Mouse (Mus musculus) limb, embryonic 14.5 days (tissue): ENCODE data around the gene Tpcn2. TPM values are rescaled to one million over a fixed set of nuclear protein-coding genes. Genes with fewer than 3 reads are reported as not detected.

Source experiments
- ATAC-seq: fragments of 200-750 bp; cut with Nextera tagmentation; 2 replicates; pipeline ENCODE4 v1.8.0; 2017; ENCODE audit warnings: low read depth, moderate number of reproducible peaks, moderate TSS enrichment; ENCODE audit not compliant: low FRiP score
- DNase-seq: peaks from one replicate; pipeline ENCODE4 v3.0.0-alpha.2; 2015; ENCODE audit warnings: low spot score
- H3K27ac ChIP-seq: fragments of 300-500 bp; sonication (generic); replicated peaks from 2 replicates; pipeline ENCODE4 v1.5.1; 2014; ENCODE audit warnings: low read depth, mild to moderate bottlenecking, low read length, moderate library complexity, mixed read lengths
- H3K27me3 ChIP-seq: fragments of 300-500 bp; sonication (generic); 2 replicates; pipeline ENCODE4 v1.6.1; 2014; ENCODE audit warnings: low read length, mixed read lengths; ENCODE audit not compliant: control insufficient read depth, insufficient read depth
- H3K36me3 ChIP-seq: fragments of 300-500 bp; sonication (generic); 2 replicates; pipeline ENCODE4 v1.6.1; 2014; ENCODE audit warnings: mild to moderate bottlenecking, low read length, moderate library complexity, mixed read lengths; ENCODE audit not compliant: control insufficient read depth, insufficient read depth
- H3K4me1 ChIP-seq: fragments of 300-500 bp; sonication (generic); 2 replicates; pipeline ENCODE4 v1.6.1; 2014; ENCODE audit warnings: antibody characterized with exemption, low read length, mixed read lengths; ENCODE audit not compliant: control insufficient read depth, insufficient read depth
- H3K4me2 ChIP-seq: fragments of 300-500 bp; sonication (generic); replicated peaks from 2 replicates; pipeline ENCODE4 v1.6.1; 2014; ENCODE audit warnings: low read depth, mild to moderate bottlenecking, low read length, moderate library complexity; ENCODE audit not compliant: severe bottlenecking
- H3K4me3 ChIP-seq: fragments of 300-500 bp; sonication (generic); replicated peaks from 2 replicates; pipeline ENCODE4 v1.5.1; 2014; ENCODE audit warnings: low read length
- H3K9ac ChIP-seq: fragments of 300-500 bp; sonication (generic); 2 replicates; pipeline ENCODE4 v1.6.1; 2014; ENCODE audit warnings: mild to moderate bottlenecking, low read depth, low read length, moderate library complexity; ENCODE audit not compliant: severe bottlenecking
- H3K9me3 ChIP-seq: fragments of 300-500 bp; sonication (generic); 2 replicates; pipeline ENCODE4 v1.6.1; 2016; ENCODE audit warnings: low read length; ENCODE audit not compliant: control insufficient read depth
- POLR2A ChIP-seq: fragments of 200-500 bp; IDR thresholded peaks from 2 replicates; pipeline ENCODE4 v1.8.0; 2012; ENCODE audit warnings: inconsistent platforms, mild to moderate bottlenecking, moderate library complexity, borderline replicate concordance; ENCODE audit not compliant: insufficient read depth, insufficient read length; ENCODE audit errors: extremely low read depth
- WGBS: fragments of 180-500 bp; shearing (Covaris S2); extraction: QIAGEN DNeasy Blood & Tissue Kit; methylation state at CpG from one replicate; pipeline ENCODE4 v1.1.7; 2014; 5-methylcytosine and 5-hydroxymethylcytosine counted together
- polyA plus RNA-seq, 2 experiments: library from polyadenylated mRNA; depleted of rRNA in 1 of 2; stranded (reverse) in 1 of 2; unstranded in 1 of 2; fragments of >200 nt; fragmentation: Nextera tagmentation in 1 of 2; extraction: Ambion mirVana in 1 of 2; gene quantifications; 2 replicates each; pipeline versions ENCODE4 v1.2.1 to v1.2.3; 2012 to 2014

Tpcn2 gene
- 44.0 and 59.1 TPM in 2 replicates for polyA plus RNA-seq (2012; rRNA removed)
- 4.7 and 5.1 TPM in 2 replicates for polyA plus RNA-seq (2014; fragmentation: Nextera tagmentation; extraction: Ambion mirVana)

DNA sequence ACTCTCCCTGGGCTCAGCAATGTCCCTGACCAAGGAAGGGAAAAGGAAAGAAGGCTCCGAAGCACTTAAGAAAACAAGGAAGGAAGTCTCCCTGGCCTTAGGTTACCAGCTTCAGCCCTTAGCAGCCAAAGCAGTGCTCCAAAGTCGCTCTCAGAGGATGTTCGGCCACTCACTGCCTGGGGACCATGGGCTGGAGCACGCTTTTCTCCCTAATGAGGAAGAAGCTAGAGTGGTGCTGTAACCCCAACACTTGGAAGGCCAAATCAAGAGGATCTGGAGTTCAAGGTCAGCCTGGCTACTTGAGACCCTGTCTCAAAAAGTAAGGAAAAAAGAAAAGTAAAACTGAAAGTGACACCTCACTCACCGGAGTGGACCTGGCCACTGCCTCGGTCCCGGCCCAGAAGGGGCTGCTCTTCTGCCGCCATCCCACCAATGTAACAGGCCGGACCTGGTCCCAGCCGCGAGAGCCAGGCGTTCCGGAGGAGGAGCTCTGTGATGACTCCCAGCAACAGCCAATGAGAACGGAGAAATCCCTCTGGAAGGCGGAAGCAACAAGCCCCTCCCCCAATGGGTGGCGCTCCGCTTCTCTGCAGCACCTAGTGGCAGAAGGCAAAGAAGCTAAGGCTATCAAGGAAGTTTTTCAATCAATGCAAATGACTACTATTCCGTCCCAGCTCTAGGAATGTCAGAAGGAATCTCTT, at the start of gene Tpcn2:
TSS of gene Tpcn2 (minus strand) at position 525 of the 701 bp plus-strand sequence.
- Histone ChIP-seq H3K27me3 (no peaks in the 10 kb centered on the region), H3K4me3 (peak within 1 kb of the TSS; percentile 56), H3K9ac (peak within 1 kb of the TSS; percentile 65), H3K27ac (no peak within 1 kb of the TSS), H3K4me2 (peak within 1 kb of the TSS; percentile 69), H3K4me1 (peaks cover 17% of the 10 kb centered on the region), H3K36me3 (peaks cover 6% of the 10 kb centered on the region), H3K9me3 (no peaks in the 10 kb centered on the region)
- peak; percentile 98 for DNase-seq
- WGBS, result 2% methylated on average over 18 of the region's 18 CpGs
- TF ChIP-seq POLR2A, result peak; percentile 78; the same call in 1 of the 2 replicates
- ATAC-seq, result peak; percentile 98

- H3K36me3 ChIP-seq, result no peaks in the 10 kb centered on the region
- no peaks in the 10 kb centered on the region for H3K27me3 ChIP-seq
- peaks cover 50% of the 10 kb centered on the region for H3K4me1 ChIP-seq
- no peak overlapping the region for H3K9ac ChIP-seq
- peak; percentile 58 for ATAC-seq
- peak overlapping the region; percentile 68 for H3K27ac ChIP-seq
- H3K4me2 ChIP-seq, result no peak overlapping the region
- TF ChIP-seq POLR2A, result no peak
- H3K9me3 ChIP-seq, result no peaks in the 10 kb centered on the region
- 10% methylated on average over 1 of the region's 1 CpGs for WGBS
- H3K4me3 ChIP-seq, result no peak overlapping the region
- DNase-seq, result peak; percentile 93
Observed at GRCm38 (mm10) chr7:145332376-145333041, 48.7 kb upstream of the Tpcn2 start.

DNA sequence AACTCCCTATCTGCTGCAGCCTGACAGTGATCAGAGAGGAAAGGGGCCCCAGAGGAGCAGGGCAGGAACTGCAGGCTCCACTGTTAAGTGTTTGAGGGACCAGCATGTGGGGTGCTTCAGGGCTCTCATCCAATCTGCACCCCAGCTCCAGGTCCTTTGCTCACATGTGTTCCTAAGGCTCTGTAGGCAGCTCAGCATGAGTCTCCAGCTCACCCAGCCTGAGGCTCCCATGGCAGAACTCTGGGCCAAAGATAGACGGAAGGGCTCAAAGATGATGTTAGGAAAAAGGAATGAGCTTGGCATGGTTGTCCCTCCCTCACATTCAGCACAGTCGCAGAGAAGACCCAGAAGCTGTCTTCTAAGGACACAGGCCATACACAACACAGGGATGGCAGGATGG, 46.8 kb upstream of the Tpcn2 start:
- peaks cover 50% of the 10 kb centered on the region for H3K4me1 ChIP-seq
- no peak for TF ChIP-seq POLR2A

DNA sequence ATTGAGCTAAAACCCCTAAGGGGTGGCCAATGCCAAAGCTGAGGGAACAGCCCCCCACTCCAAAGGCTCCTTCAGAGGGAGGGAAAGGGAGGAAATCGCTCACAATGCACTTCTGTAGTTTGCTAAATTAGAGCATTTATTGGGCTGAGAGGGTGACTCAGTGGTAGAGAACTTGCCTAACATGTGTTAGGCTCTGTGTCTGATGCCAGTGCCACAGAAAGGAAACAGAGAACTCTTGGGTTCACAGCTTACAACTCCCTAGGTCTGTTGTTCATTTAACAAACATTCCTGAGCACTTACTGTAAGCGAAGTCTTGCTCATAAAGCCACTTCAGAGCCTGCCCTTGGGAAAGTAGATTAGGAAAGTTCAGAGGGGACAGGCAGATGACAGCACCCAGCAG, 46.2 kb upstream of the Tpcn2 start:
- Histone ChIP-seq H3K4me1 (peaks cover 49% of the 10 kb centered on the region), H3K9me3 (no peaks in the 10 kb centered on the region), H3K4me2 (no peak overlapping the region), H3K27me3 (no peaks in the 10 kb centered on the region), H3K36me3 (no peaks in the 10 kb centered on the region), H3K9ac (no peak overlapping the region), H3K27ac (peak overlapping the region; percentile 79), H3K4me3 (no peak overlapping the region)
- 21% methylated on average over 2 of the region's 2 CpGs for WGBS
- ATAC-seq, result no peak
- DNase-seq, result peak; percentile 65
- no peak for TF ChIP-seq POLR2A

More for the DNA sequence above, 46.8 kb upstream of the Tpcn2 start:
- no peaks in the 10 kb centered on the region for H3K27me3 ChIP-seq
- no peak overlapping the region for H3K4me3 ChIP-seq
- H3K9ac ChIP-seq, result no peak overlapping the region
- no peaks in the 10 kb centered on the region for H3K9me3 ChIP-seq
- WGBS, result 50% methylated on average over 2 of the region's 2 CpGs
- no peak for ATAC-seq
- DNase-seq, result no peak
- no peaks in the 10 kb centered on the region for H3K36me3 ChIP-seq
- H3K4me2 ChIP-seq, result no peak overlapping the region
- peak overlapping the region; percentile 63 for H3K27ac ChIP-seq

DNA sequence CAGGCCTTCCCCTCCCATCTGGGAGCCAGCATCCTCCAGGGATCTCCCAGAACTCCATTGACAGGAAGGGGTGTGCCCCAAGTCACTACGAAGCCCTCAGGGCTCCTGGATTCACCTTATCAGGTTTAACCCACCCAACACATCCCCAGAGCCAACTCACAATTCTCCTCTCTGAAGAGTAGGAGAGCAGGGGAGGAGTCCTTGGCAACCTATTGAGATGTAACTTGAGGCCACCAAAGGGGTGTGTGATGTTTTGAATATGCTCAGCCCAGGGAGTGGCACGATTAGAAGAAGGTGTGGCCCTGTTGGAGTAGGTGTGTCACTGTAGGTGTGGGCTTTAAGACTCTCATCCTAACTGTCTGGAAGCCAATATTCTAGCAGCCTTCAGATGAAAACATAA, 41.9 kb upstream of the Tpcn2 start:
- 53% methylated on average over 2 of the region's 2 CpGs for WGBS
- Histone ChIP-seq H3K9ac (no peak overlapping the region), H3K27ac (no peak overlapping the region), H3K9me3 (no peaks in the 10 kb centered on the region), H3K4me1 (peaks cover 17% of the 10 kb centered on the region), H3K4me3 (no peak overlapping the region), H3K36me3 (no peaks in the 10 kb centered on the region), H3K4me2 (no peak overlapping the region), H3K27me3 (no peaks in the 10 kb centered on the region)
- DNase-seq, result no peak
- TF ChIP-seq POLR2A, result no peak
- no peak for ATAC-seq
